Mouse (Mus musculus): ENCODE results near the gene Gm37240. TPM values are rescaled to one million over a fixed set of nuclear protein-coding genes. Genes with fewer than 3 reads are reported as not detected.

Gm37240 gene
- total and polyA plus RNA-seq, 2 experiments from 2014 or later, result 0.43 to 1.9 TPM

DNA sequence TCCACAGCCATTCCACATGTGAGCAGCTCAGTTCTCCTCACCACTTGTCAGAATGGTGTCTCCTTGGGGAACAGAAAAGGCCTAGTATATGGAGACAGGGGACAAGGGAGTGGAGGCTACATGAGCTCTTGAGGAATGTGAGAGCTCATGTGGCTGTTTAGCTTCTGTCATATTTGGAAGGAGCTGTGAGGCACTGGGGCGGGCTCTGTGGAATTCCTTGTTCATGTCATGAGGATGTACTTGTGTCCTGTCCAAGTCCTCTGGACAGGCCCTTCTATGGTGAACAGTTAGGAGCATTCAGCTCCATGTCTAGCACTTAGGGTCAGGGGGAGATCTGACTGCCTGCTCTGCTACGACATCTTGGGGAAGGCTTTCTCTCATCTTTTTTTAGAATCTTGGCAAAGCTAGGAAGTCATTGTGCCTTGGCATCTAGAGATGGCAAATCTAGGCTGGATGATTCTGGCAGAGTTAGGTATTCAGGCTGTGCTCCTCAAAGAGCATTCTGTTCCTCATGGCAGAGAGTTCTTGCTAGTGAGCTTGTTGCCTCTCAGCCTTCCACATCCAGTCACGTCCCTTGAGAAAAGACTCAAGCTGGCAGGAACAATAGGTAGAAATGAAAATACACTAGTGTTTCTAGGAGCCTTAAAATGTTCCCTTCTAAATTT, 297.1 kb downstream of the Gm37240 start:
- DNase-seq (ENCODE audit: low spot score), result no peak

DNA sequence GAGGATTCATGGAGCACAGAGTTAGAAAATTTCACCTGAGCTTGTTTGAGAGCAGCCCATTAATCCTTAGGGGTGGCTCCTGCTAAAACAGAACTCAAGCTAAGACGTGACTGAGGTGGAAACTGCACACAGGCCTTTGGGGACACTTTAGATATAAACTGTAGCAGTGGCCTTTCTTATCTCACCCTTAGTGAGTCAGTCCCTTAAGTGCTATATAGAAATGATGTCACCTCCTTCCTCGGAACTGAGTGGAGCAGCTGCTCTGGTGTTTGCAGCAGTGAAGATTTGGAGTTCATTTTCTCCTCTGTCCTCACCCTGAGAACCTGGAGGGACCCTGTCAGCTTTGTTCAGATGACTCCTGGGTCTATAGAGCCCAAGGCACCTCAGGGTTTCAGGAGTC, 298.6 kb downstream of the Gm37240 start:
- H3K4me2 ChIP-seq (ENCODE audit: low read depth, low read length, poor library complexity, severe bottlenecking), result no peak overlapping the region
- no peaks in the 10 kb centered on the region for H3K36me3 ChIP-seq (ENCODE audit: insufficient read depth, low read length)
- H3K27me3 ChIP-seq (ENCODE audit: insufficient read depth, low read length), result no peaks in the 10 kb centered on the region
- H3K9me3 ChIP-seq (ENCODE audit: low read length), result no peaks in the 10 kb centered on the region
- no peak for TF ChIP-seq CTCF (IDR thresholded peaks at IDR 0.05)
- no peak overlapping the region for H3K4me3 ChIP-seq (ENCODE audit: low read depth, low read length)
- H3K4me1 ChIP-seq (ENCODE audit: insufficient read depth, low read length), result no peaks in the 10 kb centered on the region
- DNase-seq (ENCODE audit: low spot score) (no peak), ATAC-seq (ENCODE audit: low FRiP score) (no peak)
- no peak overlapping the region for H3K27ac ChIP-seq (ENCODE audit: low read depth, low read length)
- WGBS, result 78% methylated on average over 2 of the region's 2 CpGs
- no peak overlapping the region for H3K9ac ChIP-seq (replicated peaks; ENCODE audit: low read length, poor library complexity, severe bottlenecking)

More for the DNA sequence above, 297.1 kb downstream of the Gm37240 start:
- TF ChIP-seq CTCF (IDR thresholded peaks at IDR 0.05), result no peak
- Histone ChIP-seq H3K36me3 (ENCODE audit: insufficient read depth, low read length) (no peaks in the 10 kb centered on the region), H3K9me3 (ENCODE audit: low read length) (no peaks in the 10 kb centered on the region), H3K4me2 (ENCODE audit: low read depth, low read length, poor library complexity, severe bottlenecking) (no peak overlapping the region), H3K27ac (ENCODE audit: low read depth, low read length) (no peak overlapping the region), H3K27me3 (ENCODE audit: insufficient read depth, low read length) (no peaks in the 10 kb centered on the region), H3K4me3 (ENCODE audit: low read depth, low read length) (no peak overlapping the region), H3K4me1 (ENCODE audit: insufficient read depth, low read length) (no peaks in the 10 kb centered on the region), H3K9ac (replicated peaks; ENCODE audit: low read length, poor library complexity, severe bottlenecking) (no peak overlapping the region)
- WGBS, result 89% methylated on average over 3 of the region's 3 CpGs
- ATAC-seq (ENCODE audit: low FRiP score), result no peak

DNA sequence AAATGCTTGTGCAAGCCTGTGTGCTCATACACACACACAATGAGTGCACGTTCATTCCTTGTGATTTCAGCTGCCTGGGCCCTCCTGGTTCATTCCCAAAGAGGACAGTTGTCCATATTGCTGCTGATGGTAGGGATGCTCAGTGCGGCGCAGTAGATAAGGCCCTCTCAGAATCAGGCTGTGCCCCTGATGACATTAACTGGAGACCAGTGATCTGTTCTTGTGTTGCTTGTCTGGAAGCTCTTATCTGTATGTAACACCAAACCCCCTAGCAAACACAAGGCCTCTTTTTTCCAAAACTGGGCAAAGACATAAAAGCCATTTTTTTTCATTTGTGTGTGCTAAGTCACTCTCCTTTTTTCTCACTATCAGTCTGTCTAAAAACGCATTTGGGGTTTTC, 302.4 kb downstream of the Gm37240 start:
- DNase-seq (ENCODE audit: low spot score) (no peak), ATAC-seq (ENCODE audit: low FRiP score) (no peak)
- Histone ChIP-seq H3K4me3 (ENCODE audit: low read depth, low read length) (no peak overlapping the region), H3K4me2 (ENCODE audit: low read depth, low read length, poor library complexity, severe bottlenecking) (no peak overlapping the region), H3K27me3 (ENCODE audit: insufficient read depth, low read length) (no peaks in the 10 kb centered on the region), H3K27ac (ENCODE audit: low read depth, low read length) (no peak overlapping the region), H3K9me3 (ENCODE audit: low read length) (no peaks in the 10 kb centered on the region), H3K9ac (replicated peaks; ENCODE audit: low read length, poor library complexity, severe bottlenecking) (no peak overlapping the region), H3K36me3 (ENCODE audit: insufficient read depth, low read length) (no peaks in the 10 kb centered on the region), H3K4me1 (ENCODE audit: insufficient read depth, low read length) (no peaks in the 10 kb centered on the region)
- 88% methylated on average over 4 of the region's 4 CpGs for WGBS
- no peak for TF ChIP-seq CTCF (IDR thresholded peaks at IDR 0.05)

DNA sequence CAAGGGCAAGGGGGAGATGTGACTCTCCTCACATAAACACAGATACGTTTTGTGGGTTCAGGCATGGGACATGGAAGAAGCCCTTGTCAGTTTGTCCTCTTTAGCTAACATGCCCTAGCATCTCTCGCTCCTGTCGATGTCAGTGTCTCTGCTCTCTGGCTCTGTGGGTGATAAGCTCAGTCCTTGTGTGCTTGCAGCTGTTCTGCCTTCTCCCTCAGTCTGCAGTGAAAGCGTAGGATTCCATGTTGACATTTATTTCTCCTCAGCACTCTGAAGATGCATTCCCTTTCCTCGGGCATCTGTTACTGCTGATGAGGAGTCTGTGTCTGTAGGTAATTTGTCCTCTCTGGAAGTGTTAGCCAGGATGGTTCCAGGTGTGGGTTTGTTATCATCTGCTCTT, 304.1 kb downstream of the Gm37240 start:
- DNase-seq (ENCODE audit: low spot score) (no peak), ATAC-seq (ENCODE audit: low FRiP score) (no peak)
- Histone ChIP-seq H3K36me3 (ENCODE audit: insufficient read depth, low read length) (no peaks in the 10 kb centered on the region), H3K4me1 (ENCODE audit: insufficient read depth, low read length) (no peaks in the 10 kb centered on the region), H3K27ac (ENCODE audit: low read depth, low read length) (no peak overlapping the region), H3K9me3 (ENCODE audit: low read length) (no peaks in the 10 kb centered on the region), H3K4me3 (ENCODE audit: low read depth, low read length) (no peak overlapping the region), H3K9ac (replicated peaks; ENCODE audit: low read length, poor library complexity, severe bottlenecking) (no peak overlapping the region), H3K27me3 (ENCODE audit: insufficient read depth, low read length) (no peaks in the 10 kb centered on the region), H3K4me2 (ENCODE audit: low read depth, low read length, poor library complexity, severe bottlenecking) (no peak overlapping the region)
- WGBS, result 89% methylated on average over 5 of the region's 5 CpGs
- TF ChIP-seq CTCF (IDR thresholded peaks at IDR 0.05), result no peak

DNA sequence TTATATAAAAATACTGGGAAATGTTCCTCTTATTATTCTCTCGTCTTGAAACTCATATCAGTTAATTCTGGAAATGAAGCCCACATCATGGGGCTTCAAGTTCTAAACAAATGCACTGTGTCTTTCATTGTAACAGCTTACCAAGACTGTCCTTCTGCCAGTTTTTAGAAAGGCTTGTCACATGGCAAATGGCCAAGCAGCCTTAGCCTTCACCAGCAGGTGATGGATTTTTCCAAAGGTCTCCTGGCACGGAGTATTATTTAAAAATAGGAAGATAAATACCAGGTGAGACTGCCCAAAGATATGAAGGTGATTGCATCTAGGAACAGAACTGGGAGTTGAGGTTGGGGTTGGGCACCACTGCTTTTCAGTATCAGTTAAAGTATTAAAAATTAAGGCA, 304.6 kb downstream of the Gm37240 start:
- Histone ChIP-seq H3K9ac (replicated peaks; ENCODE audit: low read length, poor library complexity, severe bottlenecking) (no peak overlapping the region), H3K4me3 (ENCODE audit: low read depth, low read length) (no peak overlapping the region), H3K9me3 (ENCODE audit: low read length) (no peaks in the 10 kb centered on the region), H3K36me3 (ENCODE audit: insufficient read depth, low read length) (no peaks in the 10 kb centered on the region), H3K27me3 (ENCODE audit: insufficient read depth, low read length) (no peaks in the 10 kb centered on the region), H3K4me2 (ENCODE audit: low read depth, low read length, poor library complexity, severe bottlenecking) (no peak overlapping the region), H3K4me1 (ENCODE audit: insufficient read depth, low read length) (no peaks in the 10 kb centered on the region), H3K27ac (ENCODE audit: low read depth, low read length) (no peak overlapping the region)
- WGBS, result 83% methylated on average over 2 of the region's 2 CpGs
- ATAC-seq (ENCODE audit: low FRiP score) (no peak), DNase-seq (ENCODE audit: low spot score) (no peak)
- TF ChIP-seq CTCF (IDR thresholded peaks at IDR 0.05), result no peak

DNA sequence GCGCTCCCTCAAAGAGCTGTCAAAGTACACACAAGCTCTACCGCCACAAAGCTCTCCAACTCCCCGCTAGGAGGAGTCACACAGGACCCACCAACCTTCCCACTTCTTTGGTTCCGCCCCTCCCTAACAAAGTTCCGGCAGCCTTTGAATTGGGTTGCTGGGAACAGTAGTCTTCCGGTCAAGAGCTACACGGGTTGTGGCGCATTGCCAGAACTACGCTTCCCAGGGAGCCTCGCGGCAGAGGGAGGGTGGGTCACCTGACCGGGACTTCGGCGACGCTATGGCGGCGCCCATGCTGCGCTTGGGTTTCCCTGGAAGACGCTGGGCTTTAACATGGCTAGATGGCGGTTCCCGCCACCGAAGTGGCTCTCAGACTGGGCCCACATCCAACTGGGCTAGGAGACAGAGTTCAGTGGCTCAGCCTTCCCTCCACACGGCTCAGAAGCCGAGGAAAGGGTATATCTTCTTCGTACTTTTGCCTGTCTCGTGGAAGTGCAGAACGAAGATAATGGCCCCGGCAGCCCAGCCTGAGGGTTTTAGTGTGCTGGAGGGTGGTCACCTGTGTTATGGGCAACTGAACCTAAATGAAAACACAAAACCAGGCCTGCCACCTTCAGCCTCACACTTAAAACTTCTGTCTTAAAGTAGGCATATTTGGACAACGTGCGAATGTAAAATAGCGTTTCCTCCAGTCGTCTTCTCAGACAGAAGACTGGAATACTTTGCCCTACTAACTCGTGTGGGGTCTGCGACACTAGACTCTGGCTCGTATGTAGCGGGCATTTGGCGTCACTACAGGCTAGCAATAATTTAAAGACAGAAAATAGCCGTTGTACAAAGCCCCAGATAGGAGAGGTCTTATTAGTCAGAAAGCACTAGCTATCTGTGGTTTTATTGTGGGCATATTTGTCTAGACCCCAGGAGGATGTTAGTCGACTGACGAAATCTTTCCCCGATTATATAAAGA, 313.2 kb downstream of the Gm37240 start, which contains the start of gene Gatb:
Gene Gatb, plus strand, starts transcription at position 256 of the 967 bp plus-strand sequence.
- peak; percentile 100 for DNase-seq (ENCODE audit: low spot score)
- no peaks in the 10 kb centered on the region for H3K27me3 ChIP-seq (ENCODE audit: insufficient read depth, low read length)
- H3K4me3 ChIP-seq (ENCODE audit: low read depth, low read length), result peak within 1 kb of the TSS; percentile 62
- no peaks in the 10 kb centered on the region for H3K36me3 ChIP-seq (ENCODE audit: insufficient read depth, low read length)
- H3K4me1 ChIP-seq (ENCODE audit: insufficient read depth, low read length), result no peaks in the 10 kb centered on the region
- H3K27ac ChIP-seq (ENCODE audit: low read depth, low read length), result peak within 1 kb of the TSS; percentile 91
- peak; percentile 100 for ATAC-seq (ENCODE audit: low FRiP score)
- peak; percentile 92 for TF ChIP-seq CTCF (IDR thresholded peaks at IDR 0.05)
- H3K4me2 ChIP-seq (ENCODE audit: low read depth, low read length, poor library complexity, severe bottlenecking), result peak within 1 kb of the TSS; percentile 68
- no peaks in the 10 kb centered on the region for H3K9me3 ChIP-seq (ENCODE audit: low read length)
- 3% methylated on average over 41 of the region's 41 CpGs for WGBS
- peak within 1 kb of the TSS; percentile 75 for H3K9ac ChIP-seq (replicated peaks; ENCODE audit: low read length, poor library complexity, severe bottlenecking)

All from midbrain, postnatal 0 days (tissue).